Mouse (Mus musculus): ENCODE results near the gene Olfr1437.
"Not testable (repeated sequence)": the region's sequence is repeated elsewhere in the genome, so short reads cannot be mapped to it uniquely, and the experiment has no call there.

Gene Olfr1437
- long read RNA-seq, experiment 1, result 0 reads
- long read RNA-seq, experiment 2, result 0 reads

DNA sequence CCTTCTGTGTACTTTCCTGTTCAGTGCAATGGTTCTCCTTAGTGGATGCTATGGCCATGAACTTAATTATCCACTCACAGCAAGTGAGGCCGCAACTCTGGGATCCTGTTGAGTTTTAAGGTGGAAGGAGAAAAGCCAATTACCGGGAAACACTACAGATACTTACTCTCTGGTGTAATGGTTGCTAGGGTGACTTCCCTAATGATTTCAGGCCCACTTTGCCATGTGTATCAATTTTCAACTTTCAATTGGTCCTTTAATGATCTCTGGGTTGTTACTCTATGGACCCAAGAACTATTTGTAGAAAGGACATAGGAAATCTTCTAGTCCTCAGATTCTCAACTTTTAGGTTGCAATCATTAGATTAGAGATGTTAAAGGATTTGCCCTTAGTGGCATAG is at the start of gene Olfr1437:
TSS of gene Olfr1437 (minus strand) at position 101 of the 400 bp plus-strand sequence.
- intact Hi-C loops (cut with DNase I), result no loop called here

DNA sequence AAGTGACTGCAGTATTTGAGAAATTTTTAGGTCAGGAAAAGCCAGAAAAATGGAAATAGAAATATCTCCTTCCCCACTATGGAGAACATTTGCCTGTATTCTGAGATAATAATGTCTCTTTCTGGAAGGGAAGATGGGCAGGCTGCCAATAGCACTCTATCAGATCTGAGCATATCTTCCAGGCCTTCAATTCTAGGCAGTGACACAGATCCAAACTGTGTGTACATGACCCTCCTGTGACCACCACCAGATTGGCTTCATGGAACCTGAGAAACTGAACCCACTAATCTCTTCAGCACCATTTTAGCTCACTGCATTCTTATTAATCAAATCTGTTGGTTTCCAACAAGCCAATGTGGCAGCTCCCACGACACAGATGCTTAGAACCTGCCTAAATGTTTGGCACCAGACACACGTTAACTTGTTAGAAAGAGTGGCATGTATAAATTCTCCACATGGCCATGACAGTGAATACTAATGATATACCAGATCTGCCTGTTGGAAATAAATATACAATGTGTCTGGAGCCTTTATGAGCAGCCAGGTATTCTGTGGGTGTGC is 49.6 kb upstream of the Olfr1437 start:
- intact Hi-C loops (cut with DNase I), result no loop called here

DNA sequence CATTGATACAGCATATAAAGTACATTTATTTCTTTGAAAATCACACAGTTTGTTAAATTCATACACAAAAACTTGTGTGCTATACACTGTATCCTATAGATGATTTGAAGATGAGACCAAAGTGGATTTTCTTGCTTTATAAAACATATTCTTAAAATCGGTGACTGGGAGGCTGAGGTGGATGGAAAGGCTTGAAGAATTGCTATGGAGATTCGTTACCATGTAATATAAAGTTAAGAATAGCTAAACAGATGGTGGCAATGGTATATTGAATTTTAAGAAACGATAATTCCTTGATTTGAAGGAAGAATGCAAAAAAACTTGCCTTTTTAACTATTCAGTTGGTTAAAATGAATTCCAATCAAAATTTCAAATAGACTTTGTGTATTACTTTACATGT is 48.1 kb upstream of the Olfr1437 start:
- intact Hi-C loops (cut with DNase I), result no loop called here

DNA sequence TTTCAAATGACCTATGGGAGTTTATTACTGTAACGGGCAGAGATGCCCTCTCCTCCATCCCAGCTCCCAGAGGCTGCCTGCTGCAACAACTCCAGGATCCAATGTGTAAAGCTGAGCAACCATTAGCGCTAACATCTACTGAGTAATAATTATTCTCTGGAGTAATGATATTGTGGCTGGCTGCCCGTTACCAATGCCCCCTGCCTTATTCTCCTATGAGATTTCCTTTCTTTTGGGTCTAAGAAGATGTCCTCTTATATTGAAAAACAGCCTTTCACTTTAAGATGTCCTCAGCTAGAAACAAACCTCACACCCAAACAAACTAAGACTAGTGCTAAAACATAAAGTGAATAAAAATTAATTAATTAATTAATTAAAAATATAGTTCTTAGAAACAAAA is 10.9 kb upstream of the Olfr1437 start, which contains the start of gene Olfr1438-ps1:
TSS of gene Olfr1438-ps1 (minus strand) at position 101 of the 400 bp plus-strand sequence.
- intact Hi-C loops (cut with DNase I), result no loop called here

DNA sequence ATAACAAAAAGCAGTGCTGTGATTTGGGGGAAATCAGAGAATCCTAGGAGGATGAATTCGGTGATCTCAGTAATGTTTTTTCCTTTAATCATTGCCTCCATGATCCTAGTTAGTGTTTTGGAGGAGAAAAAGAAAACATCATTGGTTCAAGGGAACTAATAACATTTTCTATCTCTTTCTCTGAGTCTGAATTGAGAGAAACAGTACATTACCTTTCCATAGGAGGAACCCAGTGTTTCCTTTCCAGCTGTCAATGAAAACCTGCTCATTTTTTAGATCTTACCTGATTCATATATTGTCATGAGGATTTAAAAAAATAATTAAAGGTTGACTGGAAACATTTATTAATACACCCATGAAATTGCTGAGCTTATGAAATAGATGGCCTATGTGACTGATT is 25.9 kb downstream of the Olfr1437 start, which contains the start of gene Olfr1436:
TSS of gene Olfr1436 (minus strand) at position 101 of the 400 bp plus-strand sequence.
- intact Hi-C loops (cut with DNase I), result not testable (repeated sequence)

DNA sequence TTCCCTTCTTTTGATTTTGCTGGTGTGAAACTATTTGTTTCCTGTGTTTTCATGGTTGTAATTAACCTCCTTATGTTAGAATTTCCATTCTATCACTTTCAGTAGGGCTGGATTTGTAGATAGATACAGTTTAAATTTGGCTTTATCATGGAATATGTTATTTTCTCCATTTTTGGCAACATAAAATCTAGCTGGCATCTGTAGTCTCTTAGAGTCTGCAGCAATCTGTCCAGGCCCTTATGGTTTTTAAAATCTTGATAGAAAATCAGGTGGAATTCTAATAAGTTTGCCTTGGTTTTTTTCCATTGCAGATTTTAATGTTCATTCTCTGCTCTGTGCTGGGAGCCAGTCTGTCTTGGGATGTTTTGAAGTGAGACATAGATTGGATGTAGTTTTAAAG is 31.9 kb downstream of the Olfr1437 start:
- intact Hi-C loops (cut with DNase I), result no loop called here

DNA sequence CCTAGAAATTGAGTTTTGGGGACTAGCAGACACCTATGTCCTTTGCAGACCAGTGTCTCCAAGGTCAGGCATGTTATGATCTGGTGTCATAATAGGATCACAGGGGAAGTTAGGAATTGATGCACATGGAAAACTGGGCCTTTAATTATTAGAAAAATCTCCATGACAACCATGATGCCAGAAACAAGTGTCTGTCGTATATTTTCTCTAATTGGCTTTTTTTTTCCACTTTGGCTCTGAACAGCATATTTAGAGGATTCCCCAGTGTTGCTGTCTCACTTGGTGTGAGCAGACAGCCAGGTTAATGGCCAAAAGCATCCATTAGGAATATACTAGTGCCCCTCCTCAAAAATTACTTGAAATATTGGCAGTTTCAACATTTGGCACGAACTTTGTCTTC is 45.3 kb downstream of the Olfr1437 start, which contains the start of gene Olfr1434:
TSS of gene Olfr1434 (plus strand) at position 301 of the 400 bp plus-strand sequence.
- intact Hi-C loops (cut with DNase I), result no loop called here
